Mouse (Mus musculus) embryonic facial prominence, embryonic 14.5 days (tissue): ENCODE measurements at regions not wholly inside any gene's neighbourhood (a gene's known extent, or its start where the extent isn't known, plus 50 kb on each side); places are given as distances from the start of the nearest gene placed in this dataset.
A peak's percentile ranks its signal among the peaks of the same experiment; 100 is the strongest.

Experiments
- ATAC-seq: fragments of 200-750 bp; cut with Nextera tagmentation; 2 replicates; pipeline ENCODE4 v1.8.0; 2017; ENCODE audit warnings: low read depth, moderate number of reproducible peaks, moderate TSS enrichment
- DNase-seq: peaks from one replicate; pipeline ENCODE4 v3.0.0-alpha.2; 2015; ENCODE audit warnings: low spot score
- H3K27ac ChIP-seq: fragments of 300-500 bp; sonication (generic); replicated peaks from 2 replicates; pipeline ENCODE4 v1.5.1; 2014; ENCODE audit warnings: low read depth, mild to moderate bottlenecking, low read length, moderate library complexity
- H3K27me3 ChIP-seq: fragments of 300-500 bp; sonication (generic); replicated peaks from 2 replicates; pipeline ENCODE4 v1.6.1; 2014; ENCODE audit warnings: low read length; ENCODE audit not compliant: control insufficient read depth, insufficient read depth
- H3K36me3 ChIP-seq: fragments of 300-500 bp; sonication (generic); 2 replicates; pipeline ENCODE4 v1.6.1; 2014; ENCODE audit warnings: low read length, mixed read lengths; ENCODE audit not compliant: control insufficient read depth, insufficient read depth
- H3K4me1 ChIP-seq: fragments of 300-500 bp; sonication (generic); 2 replicates; pipeline ENCODE4 v1.6.1; 2014; ENCODE audit warnings: antibody characterized with exemption, low read length; ENCODE audit not compliant: control insufficient read depth, insufficient read depth
- H3K4me2 ChIP-seq: fragments of 300-500 bp; sonication (generic); 2 replicates; pipeline ENCODE4 v1.6.1; 2014; ENCODE audit warnings: low read depth, mild to moderate bottlenecking, low read length, moderate library complexity, mixed read lengths
- H3K4me3 ChIP-seq: fragments of 300-500 bp; sonication (generic); 2 replicates; pipeline ENCODE4 v1.5.1; 2014; ENCODE audit warnings: low read depth, mild to moderate bottlenecking, low read length
- H3K9ac ChIP-seq: fragments of 300-500 bp; sonication (generic); 2 replicates; pipeline ENCODE4 v1.6.1; 2014; ENCODE audit warnings: low read depth, mild to moderate bottlenecking, low read length, moderate library complexity, mixed read lengths
- H3K9me3 ChIP-seq: fragments of 300-500 bp; sonication (generic); 2 replicates; pipeline ENCODE4 v1.6.1; 2016; ENCODE audit warnings: low read length; ENCODE audit not compliant: control insufficient read depth
- WGBS: fragments of 180-500 bp; shearing (Covaris S2); extraction: QIAGEN DNeasy Blood & Tissue Kit; methylation state at CpG from one replicate; pipeline ENCODE4 v1.1.7; 2014; 5-methylcytosine and 5-hydroxymethylcytosine counted together

GRCm38 (mm10) chr7:36866602-36867001 is 168.7 kb downstream of the Tshz3 start:
- H3K27me3 ChIP-seq = no peaks in the 10 kb centered on the region
- 75% methylated on average over 12 of the region's 12 CpGs for WGBS
- no peak overlapping the region for H3K4me2 ChIP-seq
- H3K9me3 ChIP-seq = no peaks in the 10 kb centered on the region
- no peaks in the 10 kb centered on the region for H3K4me1 ChIP-seq
- H3K9ac ChIP-seq = no peak overlapping the region
- no peak overlapping the region for H3K27ac ChIP-seq
- H3K36me3 ChIP-seq = no peaks in the 10 kb centered on the region
- ATAC-seq (no peak), DNase-seq (no peak)
- no peak overlapping the region for H3K4me3 ChIP-seq

DNA sequence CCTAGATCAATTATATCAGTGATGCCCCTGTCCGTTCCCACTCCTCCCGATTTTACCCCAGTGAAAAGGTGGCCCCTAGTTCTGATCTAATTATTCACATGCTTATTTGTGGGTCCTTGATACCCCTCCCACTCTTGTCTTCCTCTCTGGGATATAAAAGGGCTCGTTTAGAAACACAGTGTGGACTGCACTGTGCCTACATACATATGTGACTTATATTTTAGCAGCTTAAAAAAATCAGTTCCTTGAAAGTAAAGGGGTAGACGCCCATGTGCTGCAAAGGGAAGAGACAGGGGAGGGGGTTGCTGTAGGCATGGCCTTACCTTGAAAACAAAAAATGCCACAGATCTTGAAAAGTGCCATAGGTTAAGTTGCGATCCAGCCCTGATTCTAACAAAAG is 176.1 kb downstream of the Tshz3 start:
- no peak overlapping the region for H3K27ac ChIP-seq
- 67% methylated on average over 5 of the region's 5 CpGs for WGBS
- no peak overlapping the region for H3K4me3 ChIP-seq
- H3K9me3 ChIP-seq = no peaks in the 10 kb centered on the region
- no peak overlapping the region for H3K9ac ChIP-seq
- no peak overlapping the region for H3K4me2 ChIP-seq
- no peaks in the 10 kb centered on the region for H3K36me3 ChIP-seq
- DNase-seq (no peak), ATAC-seq (no peak)
- no peaks in the 10 kb centered on the region for H3K4me1 ChIP-seq
- no peaks in the 10 kb centered on the region for H3K27me3 ChIP-seq

DNA sequence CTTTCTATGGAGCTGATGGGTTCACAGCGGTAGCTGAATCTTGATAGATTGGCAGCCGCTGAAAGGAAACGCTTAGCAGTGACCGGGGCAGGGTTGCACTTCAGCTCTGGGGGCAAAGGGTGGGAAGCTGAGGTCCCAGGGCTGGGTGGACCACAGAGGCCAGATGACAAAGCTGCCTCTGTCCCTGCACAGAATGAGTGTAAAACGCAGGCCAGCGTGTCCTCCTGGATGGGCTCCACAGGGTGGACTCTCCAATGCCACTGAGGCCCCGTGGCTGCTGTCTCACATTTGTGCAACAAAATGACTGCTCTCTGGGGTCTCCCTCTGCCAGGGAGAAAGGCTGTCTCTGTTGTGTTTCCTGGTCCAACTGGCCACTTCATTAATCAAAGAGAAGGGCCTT is 179.8 kb downstream of the Tshz3 start:
- no peak overlapping the region for H3K4me3 ChIP-seq
- ATAC-seq (no peak), DNase-seq (no peak)
- no peak overlapping the region for H3K4me2 ChIP-seq
- no peak overlapping the region for H3K9ac ChIP-seq
- no peaks in the 10 kb centered on the region for H3K4me1 ChIP-seq
- no peaks in the 10 kb centered on the region for H3K9me3 ChIP-seq
- 16% methylated on average over 7 of the region's 7 CpGs for WGBS
- H3K36me3 ChIP-seq = no peaks in the 10 kb centered on the region
- no peak overlapping the region for H3K27ac ChIP-seq
- no peaks in the 10 kb centered on the region for H3K27me3 ChIP-seq

DNA sequence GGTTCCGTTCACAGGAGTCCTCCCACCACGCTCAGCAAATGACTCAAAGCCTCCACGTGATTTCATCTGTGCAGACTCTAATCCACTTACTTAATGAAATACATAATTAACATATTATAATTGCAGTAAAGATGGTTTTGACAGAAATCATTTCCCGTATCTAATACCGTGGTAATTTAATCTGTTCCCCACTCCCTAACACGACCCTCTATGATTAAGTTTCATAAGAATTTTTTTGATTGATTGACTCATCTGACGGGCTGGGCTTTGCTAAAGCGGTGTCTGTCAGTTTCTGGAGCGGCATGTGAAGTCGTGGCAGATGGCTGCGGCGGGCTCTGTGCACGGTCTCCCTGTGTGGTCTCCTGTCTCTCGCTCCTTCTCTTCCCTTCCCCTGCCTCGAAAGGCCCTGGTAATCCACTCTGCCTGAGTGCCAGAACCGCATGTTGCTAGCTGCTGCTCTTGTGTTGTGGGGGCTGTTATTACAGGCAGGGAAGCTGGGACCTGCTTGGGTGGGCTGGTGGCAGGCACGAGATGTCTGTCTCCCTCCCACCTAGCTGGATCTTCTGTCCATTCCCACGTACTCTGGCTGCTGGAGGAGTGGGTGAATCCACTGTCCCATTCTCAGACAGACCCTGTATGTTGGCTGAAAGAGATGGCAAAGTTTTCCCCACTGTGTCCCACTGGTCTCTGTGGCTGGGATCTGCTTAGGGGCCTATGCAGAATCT is 195.0 kb downstream of the Tshz3 start:
- 27% methylated on average over 18 of the region's 18 CpGs for WGBS
- H3K4me2 ChIP-seq = no peak overlapping the region

DNA sequence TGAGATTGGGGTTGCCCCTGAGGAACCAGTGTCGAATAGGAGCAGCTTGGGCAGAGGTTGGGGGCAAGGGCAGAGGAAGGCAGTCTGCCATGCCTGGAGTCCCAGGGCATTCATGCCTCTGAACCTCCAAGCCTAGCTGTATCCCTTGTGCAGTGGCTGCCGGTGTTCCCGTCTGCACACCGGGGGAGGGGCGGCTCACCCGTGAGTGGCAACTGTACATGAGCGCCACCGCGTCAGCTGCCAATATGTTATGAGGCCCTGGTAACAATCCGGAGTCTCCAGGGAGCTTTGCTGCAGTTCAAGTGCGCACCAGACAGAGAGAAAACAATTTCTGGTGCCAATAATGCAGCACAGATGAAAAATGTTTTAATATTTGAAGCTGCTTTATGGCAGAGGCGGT is 198.4 kb downstream of the Tshz3 start:
- Histone ChIP-seq H3K4me2 (no peak overlapping the region), H3K27me3 (no peaks in the 10 kb centered on the region; the same call in 1 of the 2 replicates), H3K9ac (no peak overlapping the region), H3K9me3 (no peaks in the 10 kb centered on the region), H3K36me3 (no peaks in the 10 kb centered on the region), H3K4me1 (peaks cover 20% of the 10 kb centered on the region), H3K27ac (no peak overlapping the region), H3K4me3 (no peak overlapping the region)
- DNase-seq (peak; percentile 81), ATAC-seq (peak; percentile 55)
- WGBS = 28% methylated on average over 12 of the region's 12 CpGs

More for the DNA sequence above, 195.0 kb downstream of the Tshz3 start:
- Histone ChIP-seq H3K4me3 (no peak overlapping the region), H3K36me3 (no peaks in the 10 kb centered on the region), H3K4me1 (peaks cover 19% of the 10 kb centered on the region), H3K27ac (peak overlapping the region; percentile 3; the same call in 1 of the 2 replicates), H3K27me3 (no peaks in the 10 kb centered on the region; the same call in 1 of the 2 replicates), H3K9me3 (no peaks in the 10 kb centered on the region; the same call in 1 of the 2 replicates), H3K9ac (no peak overlapping the region)
- ATAC-seq (peak; percentile 84), DNase-seq (peak; percentile 89)

DNA sequence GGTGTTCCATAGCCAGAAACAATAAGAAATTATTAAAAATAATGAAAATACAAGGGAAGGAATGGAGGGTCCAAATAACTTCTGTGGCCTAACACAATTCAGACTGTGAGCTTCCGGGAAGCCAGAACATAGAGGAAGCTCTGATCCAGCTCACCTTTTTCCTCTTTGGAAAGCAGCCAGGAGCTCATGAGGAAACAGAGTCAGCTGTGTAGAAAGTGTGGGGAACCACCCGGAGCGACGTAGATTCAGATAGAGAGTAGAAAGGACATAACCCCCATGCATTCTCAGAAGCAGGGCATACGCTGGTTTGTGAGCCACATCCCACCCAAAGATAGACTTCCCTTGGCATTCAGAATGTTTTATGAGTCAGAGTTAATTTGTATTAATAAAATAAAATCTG is 203.6 kb downstream of the Tshz3 start:
- no peak overlapping the region for H3K4me3 ChIP-seq
- ATAC-seq = no peak
- 68% methylated on average over 5 of the region's 5 CpGs for WGBS

GRCm38 (mm10) chr7:36913304-36913703 is 215.4 kb downstream of the Tshz3 start:
- WGBS = 92% methylated on average over 3 of the region's 3 CpGs
- no peaks in the 10 kb centered on the region for H3K4me1 ChIP-seq
- no peaks in the 10 kb centered on the region for H3K9me3 ChIP-seq
- H3K4me3 ChIP-seq = no peak overlapping the region
- no peak for DNase-seq
- no peaks in the 10 kb centered on the region for H3K27me3 ChIP-seq
- no peak overlapping the region for H3K27ac ChIP-seq
- H3K9ac ChIP-seq = no peak overlapping the region
- H3K36me3 ChIP-seq = no peaks in the 10 kb centered on the region
- no peak for ATAC-seq
- no peak overlapping the region for H3K4me2 ChIP-seq

More for the DNA sequence above, 203.6 kb downstream of the Tshz3 start:
- H3K9me3 ChIP-seq = no peaks in the 10 kb centered on the region
- no peak overlapping the region for H3K27ac ChIP-seq
- no peaks in the 10 kb centered on the region for H3K36me3 ChIP-seq
- peaks cover 12% of the 10 kb centered on the region for H3K4me1 ChIP-seq
- DNase-seq = no peak
- H3K9ac ChIP-seq = no peak overlapping the region
- no peaks in the 10 kb centered on the region for H3K27me3 ChIP-seq
- H3K4me2 ChIP-seq = no peak overlapping the region

- ATAC-seq (no peak), DNase-seq (no peak)
- Histone ChIP-seq H3K9me3 (no peaks in the 10 kb centered on the region), H3K27ac (no peak overlapping the region), H3K4me2 (no peak overlapping the region), H3K4me1 (no peaks in the 10 kb centered on the region), H3K27me3 (no peaks in the 10 kb centered on the region), H3K4me3 (no peak overlapping the region), H3K9ac (no peak overlapping the region), H3K36me3 (no peaks in the 10 kb centered on the region)
- WGBS = 70% methylated on average over 9 of the region's 9 CpGs
These were observed 216.3 kb downstream of the Tshz3 start for GRCm38 (mm10) chr7:36914261-36914660.

DNA sequence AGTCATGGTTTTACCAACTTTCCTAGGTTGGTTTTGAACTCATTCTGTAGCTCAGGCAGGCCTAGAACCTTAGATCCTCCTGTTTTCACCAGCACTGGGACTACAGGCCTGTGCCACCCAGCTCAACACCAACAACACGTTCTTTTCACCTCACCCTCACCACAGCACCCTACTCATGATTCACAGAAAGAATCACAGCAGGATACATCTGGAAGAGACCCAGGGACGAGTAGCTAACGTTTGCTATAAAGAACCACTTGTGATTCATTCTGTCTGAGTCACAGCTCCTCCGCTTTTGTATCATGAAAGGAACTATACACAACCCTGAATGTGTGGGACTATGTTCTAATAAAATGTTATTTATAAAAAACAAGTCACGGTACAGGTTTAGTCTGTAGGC is 217.3 kb downstream of the Tshz3 start:
- H3K27me3 ChIP-seq = no peaks in the 10 kb centered on the region
- no peak overlapping the region for H3K27ac ChIP-seq
- H3K9ac ChIP-seq = no peak overlapping the region
- DNase-seq = no peak
- no peak for ATAC-seq
- no peak overlapping the region for H3K4me3 ChIP-seq
- H3K4me2 ChIP-seq = no peak overlapping the region
- 79% methylated on average over 5 of the region's 5 CpGs for WGBS
- no peaks in the 10 kb centered on the region for H3K36me3 ChIP-seq
- no peaks in the 10 kb centered on the region for H3K4me1 ChIP-seq
- H3K9me3 ChIP-seq = no peaks in the 10 kb centered on the region
